Mouse (Mus musculus) liver, postnatal 0 days (tissue): ENCODE results near the gene Tcp10a.
"Not testable (repeated sequence)": the region's sequence is repeated elsewhere in the genome, so short reads cannot be mapped to it uniquely, and the experiment has no call there.

Source experiments
- CTCF ChIP-seq: sonication (generic); IDR thresholded peaks from 2 replicates; pipeline ENCODE4 v1.5.1; 2016; ENCODE audit warnings: antibody characterized with exemption, low read depth
- EP300 ChIP-seq: IDR thresholded peaks from 2 replicates; pipeline ENCODE4 v1.6.1; 2016; ENCODE audit warnings: antibody characterized with exemption, low read depth, mild to moderate bottlenecking

DNA sequence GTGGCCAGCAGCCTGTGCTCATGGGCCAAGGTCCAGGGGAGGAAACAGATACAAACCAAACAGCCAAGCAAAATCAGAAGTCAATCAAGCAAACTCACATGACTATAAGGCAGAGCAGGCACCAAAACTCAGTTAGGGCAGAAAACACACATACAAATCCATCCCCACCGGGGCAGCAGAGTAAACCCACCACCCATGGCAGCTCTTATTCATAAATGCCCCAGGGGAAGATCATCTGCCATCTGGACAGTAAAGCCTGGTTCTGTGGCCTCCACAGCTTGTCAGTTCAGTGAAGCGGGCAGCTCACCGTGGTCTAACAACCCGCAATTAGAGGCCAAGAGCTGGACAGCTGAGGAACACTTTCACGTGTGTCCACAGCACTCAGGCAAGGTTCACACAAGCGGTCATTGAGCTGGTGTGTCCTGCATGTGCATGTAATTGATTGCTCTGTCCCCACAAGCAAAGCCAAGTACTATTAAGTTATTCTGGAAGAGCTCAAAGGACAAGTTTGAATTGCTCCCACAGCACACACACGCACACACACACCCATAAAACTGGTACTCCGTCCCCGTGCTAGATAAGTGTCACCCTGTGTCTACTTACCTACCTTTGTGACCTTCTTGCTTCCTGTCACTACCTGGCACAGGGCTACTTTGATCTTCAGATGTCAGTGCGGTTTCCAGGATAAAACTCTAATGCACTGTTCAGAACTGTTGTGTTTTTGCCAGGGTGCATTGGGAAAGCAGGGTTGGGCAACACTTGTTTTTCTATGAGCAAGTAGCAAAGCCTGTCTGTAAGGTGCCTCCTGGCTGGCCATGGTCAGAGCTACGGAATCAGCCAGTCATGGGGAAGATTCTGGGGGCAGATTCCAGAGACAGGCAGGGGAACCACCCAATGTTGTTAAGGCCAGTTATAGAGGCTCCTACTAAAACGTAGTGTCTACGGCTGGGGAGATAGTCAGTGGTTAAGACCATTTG is 59.0 kb downstream of the Tcp10a start:
- not testable (repeated sequence) for TF ChIP-seq CTCF, EP300
